Mouse (Mus musculus): ENCODE measurements around the gene Samd10. TPM values are rescaled to one million over a fixed set of nuclear protein-coding genes. Genes with fewer than 3 reads are reported as not detected.

Samd10 gene
- polyA plus RNA-seq, 1 experiment from 2014 or later, result 64.4 TPM

DNA sequence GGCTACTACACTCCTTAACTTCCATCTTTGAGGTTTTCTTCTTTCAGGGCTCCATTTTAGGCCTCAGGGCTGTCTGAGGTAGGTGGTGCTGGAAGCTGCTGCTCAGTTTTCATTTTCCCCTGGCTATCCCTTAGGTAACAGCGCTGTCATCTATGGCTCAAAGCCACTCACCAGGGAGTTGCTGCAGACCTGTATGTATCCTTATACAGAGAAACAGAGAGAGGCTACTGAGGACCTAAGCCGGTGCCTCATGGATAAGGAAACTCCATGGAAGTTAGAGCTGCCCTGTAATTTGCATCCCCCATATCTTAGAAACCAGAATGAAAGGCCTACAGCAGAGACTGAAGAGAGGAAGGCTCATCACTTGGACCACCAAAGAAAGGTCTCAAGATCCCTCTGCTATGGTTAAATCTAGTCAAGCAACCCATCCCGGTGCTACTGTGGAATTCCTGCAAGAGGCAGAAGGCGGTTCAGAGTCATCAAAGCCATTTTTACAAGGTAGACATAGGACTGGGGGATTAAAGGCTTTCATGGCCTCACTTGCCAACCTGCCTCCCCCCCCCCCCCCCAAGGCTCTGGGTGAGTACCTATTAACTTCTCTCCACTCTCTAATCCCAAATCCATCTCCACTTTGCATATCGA, 18.8 kb downstream of the Samd10 start:
- Histone ChIP-seq H3K27ac (ENCODE audit: low read depth, low read length) (no peak overlapping the region), H3K4me2 (peak overlapping the region; percentile 95), H3K36me3 (ENCODE audit: control insufficient read depth, insufficient read depth, low read length) (peaks cover 4% of the 10 kb centered on the region), H3K9ac (ENCODE audit: low read length) (peak overlapping the region; percentile 90), H3K27me3 (ENCODE audit: control insufficient read depth, insufficient read depth, low read length) (no peaks in the 10 kb centered on the region), H3K9me3 (ENCODE audit: control insufficient read depth, low read length) (no peaks in the 10 kb centered on the region), H3K4me3 (ENCODE audit: low read depth, low read length) (peak overlapping the region; percentile 79), H3K4me1 (ENCODE audit: control insufficient read depth, insufficient read depth, low read length) (peaks cover 6% of the 10 kb centered on the region)
- no peak for ATAC-seq (ENCODE audit: low FRiP score)
- WGBS, result 82% methylated on average over 5 of the region's 5 CpGs
- no peak for DNase-seq (ENCODE audit: low spot score, missing footprints)

- H3K4me1 ChIP-seq (ENCODE audit: control insufficient read depth, insufficient read depth, low read length), result peaks cover 6% of the 10 kb centered on the region
- H3K9me3 ChIP-seq (ENCODE audit: control insufficient read depth, low read length), result no peaks in the 10 kb centered on the region
- no peak for ATAC-seq (ENCODE audit: low FRiP score)
- no peak overlapping the region for H3K9ac ChIP-seq (ENCODE audit: low read length)
- H3K4me3 ChIP-seq (ENCODE audit: low read depth, low read length), result no peak overlapping the region
- H3K4me2 ChIP-seq, result no peak overlapping the region
- WGBS, result 96% methylated on average over 1 of the region's 1 CpGs
- H3K27me3 ChIP-seq (ENCODE audit: control insufficient read depth, insufficient read depth, low read length), result no peaks in the 10 kb centered on the region
- no peak for DNase-seq (ENCODE audit: low spot score, missing footprints)
- H3K36me3 ChIP-seq (ENCODE audit: control insufficient read depth, insufficient read depth, low read length), result peaks cover 3% of the 10 kb centered on the region
- H3K27ac ChIP-seq (ENCODE audit: low read depth, low read length), result no peak overlapping the region
Measured at GRCm38 (mm10) chr2:181579681-181580080, 19.3 kb downstream of the Samd10 start.

GRCm38 (mm10) chr2:181578790-181579618, 20.0 kb downstream of the Samd10 start:
- Histone ChIP-seq H3K27me3 (ENCODE audit: control insufficient read depth, insufficient read depth, low read length) (no peaks in the 10 kb centered on the region), H3K36me3 (ENCODE audit: control insufficient read depth, insufficient read depth, low read length) (no peaks in the 10 kb centered on the region), H3K4me3 (ENCODE audit: low read depth, low read length) (no peak overlapping the region), H3K4me2 (no peak overlapping the region), H3K4me1 (ENCODE audit: control insufficient read depth, insufficient read depth, low read length) (peaks cover 6% of the 10 kb centered on the region), H3K9ac (ENCODE audit: low read length) (no peak overlapping the region), H3K9me3 (ENCODE audit: control insufficient read depth, low read length) (no peaks in the 10 kb centered on the region), H3K27ac (ENCODE audit: low read depth, low read length) (no peak overlapping the region)
- WGBS, result 82% methylated on average over 5 of the region's 5 CpGs
- no peak for ATAC-seq (ENCODE audit: low FRiP score)
- no peak for DNase-seq (ENCODE audit: low spot score, missing footprints)

GRCm38 (mm10) chr2:181577981-181578581, 20.9 kb downstream of the Samd10 start:
- H3K4me1 ChIP-seq (ENCODE audit: control insufficient read depth, insufficient read depth, low read length), result peaks cover 6% of the 10 kb centered on the region
- no peak overlapping the region for H3K4me2 ChIP-seq
- DNase-seq (ENCODE audit: low spot score, missing footprints), result no peak
- no peak overlapping the region for H3K27ac ChIP-seq (ENCODE audit: low read depth, low read length)
- H3K4me3 ChIP-seq (ENCODE audit: low read depth, low read length), result no peak overlapping the region
- no peak overlapping the region for H3K9ac ChIP-seq (ENCODE audit: low read length)
- WGBS, result 83% methylated on average over 7 of the region's 7 CpGs
- no peaks in the 10 kb centered on the region for H3K27me3 ChIP-seq (ENCODE audit: control insufficient read depth, insufficient read depth, low read length)
- no peak for ATAC-seq (ENCODE audit: low FRiP score)
- no peaks in the 10 kb centered on the region for H3K36me3 ChIP-seq (ENCODE audit: control insufficient read depth, insufficient read depth, low read length)
- no peaks in the 10 kb centered on the region for H3K9me3 ChIP-seq (ENCODE audit: control insufficient read depth, low read length)

- Histone ChIP-seq H3K9me3 (ENCODE audit: control insufficient read depth, low read length) (no peaks in the 10 kb centered on the region), H3K9ac (ENCODE audit: low read length) (no peak overlapping the region), H3K36me3 (ENCODE audit: control insufficient read depth, insufficient read depth, low read length) (no peaks in the 10 kb centered on the region), H3K27ac (ENCODE audit: low read depth, low read length) (no peak overlapping the region), H3K4me3 (ENCODE audit: low read depth, low read length) (no peak overlapping the region), H3K4me2 (no peak overlapping the region), H3K27me3 (ENCODE audit: control insufficient read depth, insufficient read depth, low read length) (no peaks in the 10 kb centered on the region), H3K4me1 (ENCODE audit: control insufficient read depth, insufficient read depth, low read length) (peaks cover 6% of the 10 kb centered on the region)
- DNase-seq (ENCODE audit: low spot score, missing footprints) (no peak), ATAC-seq (ENCODE audit: low FRiP score) (no peak)
- 83% methylated on average over 2 of the region's 2 CpGs for WGBS
Measured at GRCm38 (mm10) chr2:181577126-181577525, 21.9 kb downstream of the Samd10 start.

GRCm38 (mm10) chr2:181576613-181577012, 22.4 kb downstream of the Samd10 start:
- no peak overlapping the region for H3K4me3 ChIP-seq (ENCODE audit: low read depth, low read length)
- H3K27ac ChIP-seq (ENCODE audit: low read depth, low read length), result no peak overlapping the region
- H3K4me2 ChIP-seq, result no peak overlapping the region
- ATAC-seq (ENCODE audit: low FRiP score) (no peak), DNase-seq (ENCODE audit: low spot score, missing footprints) (no peak)
- WGBS, result 96% methylated on average over 2 of the region's 2 CpGs
- no peaks in the 10 kb centered on the region for H3K9me3 ChIP-seq (ENCODE audit: control insufficient read depth, low read length)
- H3K27me3 ChIP-seq (ENCODE audit: control insufficient read depth, insufficient read depth, low read length), result no peaks in the 10 kb centered on the region
- H3K4me1 ChIP-seq (ENCODE audit: control insufficient read depth, insufficient read depth, low read length), result peaks cover 6% of the 10 kb centered on the region; the same call in 1 of the 2 replicates
- no peaks in the 10 kb centered on the region for H3K36me3 ChIP-seq (ENCODE audit: control insufficient read depth, insufficient read depth, low read length)
- H3K9ac ChIP-seq (ENCODE audit: low read length), result no peak overlapping the region

DNA sequence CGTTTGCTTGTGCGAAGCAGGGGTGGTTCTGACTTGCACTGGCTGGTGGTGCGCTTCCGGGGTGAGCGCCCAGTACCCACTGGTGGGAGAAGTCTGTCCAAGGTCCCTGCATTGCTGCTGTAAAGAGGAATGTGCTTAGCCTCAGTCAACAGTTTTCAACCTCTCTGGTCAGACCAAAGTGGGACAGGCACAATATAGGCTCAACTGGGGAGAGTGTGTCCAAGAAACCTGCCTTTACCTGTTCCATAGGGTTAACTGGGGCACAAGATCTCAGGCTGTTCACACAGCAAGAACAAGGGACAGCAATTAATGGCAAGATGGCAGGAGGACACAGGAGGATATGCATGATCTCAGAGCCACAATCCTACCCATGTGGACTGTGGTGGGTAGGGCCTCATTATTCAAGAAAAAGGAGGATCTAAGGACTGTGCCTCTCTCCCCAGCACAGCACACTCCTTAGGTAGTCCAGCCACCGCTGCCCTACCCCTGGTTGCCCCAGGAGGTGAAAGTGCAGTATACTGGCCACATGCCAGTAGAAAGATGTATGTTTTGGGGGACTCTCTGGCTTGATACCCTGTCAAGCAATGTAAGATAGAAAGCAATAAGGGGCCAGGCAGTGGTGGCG, 24.0 kb downstream of the Samd10 start:
- Histone ChIP-seq H3K4me1 (ENCODE audit: control insufficient read depth, insufficient read depth, low read length) (no peaks in the 10 kb centered on the region), H3K36me3 (ENCODE audit: control insufficient read depth, insufficient read depth, low read length) (no peaks in the 10 kb centered on the region), H3K4me3 (ENCODE audit: low read depth, low read length) (no peak overlapping the region), H3K9ac (ENCODE audit: low read length) (no peak overlapping the region), H3K27ac (ENCODE audit: low read depth, low read length) (no peak overlapping the region), H3K9me3 (ENCODE audit: control insufficient read depth, low read length) (no peaks in the 10 kb centered on the region), H3K4me2 (no peak overlapping the region), H3K27me3 (ENCODE audit: control insufficient read depth, insufficient read depth, low read length) (no peaks in the 10 kb centered on the region)
- ATAC-seq (ENCODE audit: low FRiP score), result no peak
- WGBS, result 89% methylated on average over 7 of the region's 7 CpGs
- no peak for DNase-seq (ENCODE audit: low spot score, missing footprints)

DNA sequence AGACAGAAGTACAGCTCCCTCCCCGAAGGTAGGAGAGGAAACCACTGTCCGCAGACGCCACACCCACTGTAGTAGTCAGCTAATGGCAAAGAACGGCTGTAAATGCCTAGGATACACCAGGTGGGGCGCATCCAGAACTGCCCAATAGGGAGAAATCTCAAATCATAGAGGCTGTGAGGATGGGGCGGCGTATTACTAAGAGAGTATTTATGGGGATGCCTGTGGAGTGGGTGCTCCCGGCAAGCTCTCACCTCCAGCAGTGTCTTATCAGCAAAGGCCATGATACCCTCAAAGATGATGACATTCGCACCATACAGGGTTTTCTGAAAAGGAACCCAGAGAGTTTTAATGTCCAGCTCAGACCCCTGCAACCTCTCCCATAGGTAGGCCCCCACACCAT, 25.1 kb downstream of the Samd10 start:
- Histone ChIP-seq H3K4me3 (ENCODE audit: low read depth, low read length) (no peak overlapping the region), H3K4me2 (no peak overlapping the region), H3K27ac (ENCODE audit: low read depth, low read length) (no peak overlapping the region), H3K36me3 (ENCODE audit: control insufficient read depth, insufficient read depth, low read length) (no peaks in the 10 kb centered on the region), H3K9ac (ENCODE audit: low read length) (no peak overlapping the region), H3K27me3 (ENCODE audit: control insufficient read depth, insufficient read depth, low read length) (no peaks in the 10 kb centered on the region), H3K9me3 (ENCODE audit: control insufficient read depth, low read length) (no peaks in the 10 kb centered on the region), H3K4me1 (ENCODE audit: control insufficient read depth, insufficient read depth, low read length) (no peaks in the 10 kb centered on the region)
- DNase-seq (ENCODE audit: low spot score, missing footprints), result no peak
- WGBS, result 90% methylated on average over 9 of the region's 9 CpGs
- no peak for ATAC-seq (ENCODE audit: low FRiP score)

All from midbrain, embryonic 11.5 days (tissue).